Mouse (Mus musculus): ENCODE measurements around the gene Dse. TPM values are rescaled to one million over a fixed set of nuclear protein-coding genes. Genes with fewer than 3 reads are reported as not detected.
"Not testable (repeated sequence)": the region's sequence is repeated elsewhere in the genome, so short reads cannot be mapped to it uniquely, and the experiment has no call there.

The Dse gene
- total RNA-seq (2014; rRNA removed), result 12.5 and 15.2 TPM in 2 replicates
- polyA plus RNA-seq (2012; rRNA removed), result 1.9 and 4.4 TPM in 2 replicates

DNA sequence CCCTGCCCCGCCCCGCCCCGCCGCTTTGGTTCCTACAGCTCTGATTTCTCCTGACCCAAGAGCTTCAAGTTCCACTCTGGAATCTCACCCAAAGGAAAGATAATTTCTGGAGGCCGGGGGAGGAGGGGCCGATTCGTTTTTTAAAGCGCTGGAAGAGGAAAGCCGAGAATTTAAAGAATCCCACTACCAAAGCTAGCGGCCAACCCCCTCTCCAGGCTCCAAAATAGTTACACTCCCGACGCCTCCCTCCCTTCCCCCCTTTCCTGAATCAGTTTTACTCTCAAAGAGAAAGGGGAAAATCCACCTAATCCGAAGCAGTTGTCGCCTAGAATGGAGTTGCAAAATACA is at the start of gene Dse:
TSS of gene Dse (minus strand) at position 213 of the 348 bp plus-strand sequence.
- Histone ChIP-seq H3K4me3 (ENCODE audit: insufficient read depth, low read depth, low read length) (peak within 1 kb of the TSS; percentile 83), H3K27me3 (ENCODE audit: control insufficient read depth, insufficient read depth, low read length) (no peaks in the 10 kb centered on the region), H3K9ac (ENCODE audit: low read depth, low read length) (peak within 1 kb of the TSS; percentile 80), H3K79me2 (ENCODE audit: control insufficient read depth, insufficient read depth, low read length) (no peaks in the 10 kb centered on the region; the same call in 1 of the 2 replicates), H3K36me3 (ENCODE audit: control insufficient read depth, insufficient read depth, low read length) (no peaks in the 10 kb centered on the region), H3K27ac (replicated peaks; ENCODE audit: insufficient read depth, low read depth, low read length) (peak within 1 kb of the TSS; percentile 78), H3K4me1 (ENCODE audit: control insufficient read depth, insufficient read depth, low read length) (peaks cover 2% of the 10 kb centered on the region; the same call in 1 of the 2 replicates)
- TF ChIP-seq POLR2A (IDR thresholded peaks at IDR 0.05; ENCODE audit: extremely low read depth, insufficient read depth, low read length) (no peak), CTCF (IDR thresholded peaks at IDR 0.05; ENCODE audit: low read depth, low read length) (no peak)
- under 1% methylated on average over 14 of the region's 14 CpGs for WGBS
- DNase-seq (ENCODE audit: extremely low read depth, low read depth, low spot score), result peak; percentile 19

DNA sequence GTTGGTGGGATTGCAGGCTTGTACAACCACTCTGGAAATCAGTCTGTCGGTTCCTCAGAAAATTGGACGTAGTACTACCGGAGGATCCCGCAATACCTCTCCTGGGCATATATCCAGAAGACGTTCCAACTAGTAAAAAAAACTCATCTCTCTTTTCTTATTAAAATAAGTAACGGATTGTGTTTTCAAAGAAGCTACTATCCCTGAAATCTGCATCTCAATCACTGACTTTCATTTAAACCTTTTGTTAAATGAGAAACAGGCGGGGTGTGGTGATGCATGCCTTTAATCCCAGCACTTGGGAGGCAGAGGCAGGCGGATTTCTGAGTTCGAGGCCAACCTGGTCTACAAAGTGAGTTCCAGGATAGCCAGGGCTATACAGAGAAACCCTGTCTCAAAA is 45.3 kb upstream of the Dse start:
- 90% methylated on average over 9 of the region's 9 CpGs for WGBS
- H3K36me3 ChIP-seq (ENCODE audit: control insufficient read depth, insufficient read depth, low read length); DNase-seq (ENCODE audit: extremely low read depth, low read depth, low spot score); H3K4me1 ChIP-seq (ENCODE audit: control insufficient read depth, insufficient read depth, low read length); H3K79me2 ChIP-seq (ENCODE audit: control insufficient read depth, insufficient read depth, low read length); H3K4me3 ChIP-seq (ENCODE audit: insufficient read depth, low read depth, low read length); H3K9ac ChIP-seq (ENCODE audit: low read depth, low read length); H3K27ac ChIP-seq (replicated peaks; ENCODE audit: insufficient read depth, low read depth, low read length); H3K27me3 ChIP-seq (ENCODE audit: control insufficient read depth, insufficient read depth, low read length): not testable (repeated sequence)

DNA sequence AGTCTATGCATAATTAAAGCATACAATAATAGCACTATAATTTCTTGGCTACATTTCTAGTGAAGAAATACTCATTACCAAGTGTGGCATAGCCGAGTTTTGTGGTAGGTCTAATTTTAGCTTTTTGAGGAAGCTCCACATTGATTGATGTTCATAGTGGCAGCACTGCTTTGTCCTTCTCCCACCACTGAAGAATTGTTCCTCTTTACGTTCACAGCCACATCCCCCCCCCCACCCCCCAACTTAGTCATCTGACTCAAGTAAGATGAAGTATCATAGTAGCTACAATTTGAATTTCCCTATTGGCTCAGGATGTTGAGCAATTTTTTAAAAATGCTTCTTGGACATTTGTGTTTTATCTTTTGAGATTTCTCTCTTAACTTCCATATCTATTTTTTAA is 42.1 kb upstream of the Dse start:
- peaks cover 2% of the 10 kb centered on the region; the same call in 1 of the 2 replicates for H3K4me1 ChIP-seq (ENCODE audit: control insufficient read depth, insufficient read depth, low read length)
- DNase-seq (ENCODE audit: extremely low read depth, low read depth, low spot score), result peak; percentile 20
- no peak overlapping the region for H3K27ac ChIP-seq (replicated peaks; ENCODE audit: insufficient read depth, low read depth, low read length)
- no peak overlapping the region for H3K4me3 ChIP-seq (ENCODE audit: insufficient read depth, low read depth, low read length)
- H3K9ac ChIP-seq (ENCODE audit: low read depth, low read length), result no peak overlapping the region
- H3K36me3 ChIP-seq (ENCODE audit: control insufficient read depth, insufficient read depth, low read length), result no peaks in the 10 kb centered on the region
- no peak for TF ChIP-seq POLR2A (IDR thresholded peaks at IDR 0.05; ENCODE audit: extremely low read depth, insufficient read depth, low read length)
- TF ChIP-seq CTCF (IDR thresholded peaks at IDR 0.05; ENCODE audit: low read depth, low read length), result no peak
- H3K79me2 ChIP-seq (ENCODE audit: control insufficient read depth, insufficient read depth, low read length), result no peaks in the 10 kb centered on the region
- WGBS, result 45% methylated on average over 2 of the region's 2 CpGs
- no peaks in the 10 kb centered on the region for H3K27me3 ChIP-seq (ENCODE audit: control insufficient read depth, insufficient read depth, low read length)

DNA sequence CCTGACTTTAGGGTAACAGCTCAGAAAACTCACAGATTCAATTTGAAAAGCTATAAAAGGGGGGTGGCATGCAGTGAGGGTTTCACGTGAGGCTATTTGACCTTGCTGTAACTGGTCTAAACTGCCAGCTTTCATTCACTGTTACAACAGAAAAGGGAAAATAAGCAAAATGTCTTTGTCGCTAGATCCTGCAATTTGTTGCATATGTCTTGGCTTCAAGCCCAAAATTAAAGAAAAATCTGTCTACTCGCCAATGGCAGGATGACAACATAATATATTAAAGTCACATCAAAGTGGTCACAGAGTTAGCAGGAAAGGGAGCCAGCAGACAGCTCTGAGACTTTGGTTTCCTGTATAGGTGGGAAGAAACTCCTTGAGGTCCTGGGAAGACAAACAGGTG is 40.2 kb upstream of the Dse start:
- no peaks in the 10 kb centered on the region for H3K79me2 ChIP-seq (ENCODE audit: control insufficient read depth, insufficient read depth, low read length)
- no peaks in the 10 kb centered on the region for H3K36me3 ChIP-seq (ENCODE audit: control insufficient read depth, insufficient read depth, low read length)
- no peak overlapping the region for H3K27ac ChIP-seq (replicated peaks; ENCODE audit: insufficient read depth, low read depth, low read length)
- no peak for DNase-seq (ENCODE audit: extremely low read depth, low read depth, low spot score)
- no peak overlapping the region for H3K9ac ChIP-seq (ENCODE audit: low read depth, low read length)
- no peak overlapping the region for H3K4me3 ChIP-seq (ENCODE audit: insufficient read depth, low read depth, low read length)
- no peak for TF ChIP-seq CTCF (IDR thresholded peaks at IDR 0.05; ENCODE audit: low read depth, low read length)
- no peak for TF ChIP-seq POLR2A (IDR thresholded peaks at IDR 0.05; ENCODE audit: extremely low read depth, insufficient read depth, low read length)
- 47% methylated on average over 3 of the region's 3 CpGs for WGBS
- peaks cover 2% of the 10 kb centered on the region; the same call in 1 of the 2 replicates for H3K4me1 ChIP-seq (ENCODE audit: control insufficient read depth, insufficient read depth, low read length)
- H3K27me3 ChIP-seq (ENCODE audit: control insufficient read depth, insufficient read depth, low read length), result no peaks in the 10 kb centered on the region

DNA sequence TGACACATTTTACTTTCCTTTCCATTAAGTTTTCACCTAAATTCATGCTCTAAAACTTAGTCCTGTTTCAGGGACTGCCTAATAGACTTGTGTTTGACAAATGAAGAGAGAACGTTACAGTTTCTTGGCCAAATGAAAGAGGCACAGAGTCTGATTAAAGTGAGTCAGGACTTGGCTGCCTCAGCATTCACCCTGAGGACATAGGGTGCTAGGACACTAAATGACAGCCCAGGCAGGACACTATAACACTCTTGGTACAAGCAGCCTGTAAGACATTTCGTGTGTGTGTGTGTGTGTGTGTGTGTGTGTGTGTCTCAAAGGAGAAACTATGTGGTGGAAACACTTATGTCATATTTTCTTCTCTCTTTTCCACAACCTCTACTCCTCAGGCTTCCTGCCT is 38.6 kb upstream of the Dse start:
- TF ChIP-seq CTCF (IDR thresholded peaks at IDR 0.05; ENCODE audit: low read depth, low read length), result no peak
- no peak for TF ChIP-seq POLR2A (IDR thresholded peaks at IDR 0.05; ENCODE audit: extremely low read depth, insufficient read depth, low read length)
- H3K36me3 ChIP-seq (ENCODE audit: control insufficient read depth, insufficient read depth, low read length), result no peaks in the 10 kb centered on the region
- H3K79me2 ChIP-seq (ENCODE audit: control insufficient read depth, insufficient read depth, low read length), result no peaks in the 10 kb centered on the region
- H3K9ac ChIP-seq (ENCODE audit: low read depth, low read length), result no peak overlapping the region
- WGBS, result 77% methylated on average over 2 of the region's 2 CpGs
- H3K27me3 ChIP-seq (ENCODE audit: control insufficient read depth, insufficient read depth, low read length), result no peaks in the 10 kb centered on the region
- no peak overlapping the region for H3K4me3 ChIP-seq (ENCODE audit: insufficient read depth, low read depth, low read length)
- H3K4me1 ChIP-seq (ENCODE audit: control insufficient read depth, insufficient read depth, low read length), result peaks cover 2% of the 10 kb centered on the region; the same call in 1 of the 2 replicates
- DNase-seq (ENCODE audit: extremely low read depth, low read depth, low spot score), result peak; percentile 16
- no peak overlapping the region for H3K27ac ChIP-seq (replicated peaks; ENCODE audit: insufficient read depth, low read depth, low read length)

DNA sequence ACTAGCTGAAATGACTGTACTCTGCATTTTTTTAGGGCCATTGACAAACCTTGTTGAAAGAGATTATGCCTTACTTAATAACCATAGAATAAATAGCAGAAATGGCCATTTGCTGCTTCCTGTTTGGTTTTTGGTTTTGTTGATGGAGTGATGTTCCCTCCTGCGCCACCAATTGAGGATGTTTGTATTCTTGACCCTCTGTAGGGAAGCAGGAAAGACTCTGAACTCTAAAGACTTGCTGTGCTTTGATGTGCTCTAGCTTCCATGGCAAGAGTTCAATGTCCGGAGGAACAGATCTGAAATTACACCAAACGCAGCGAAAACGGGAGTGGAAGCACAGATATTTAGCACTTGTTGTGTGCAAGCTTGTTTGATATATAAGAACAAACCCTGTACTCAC is 37.2 kb upstream of the Dse start:
- Histone ChIP-seq H3K9ac (ENCODE audit: low read depth, low read length) (no peak overlapping the region), H3K27ac (replicated peaks; ENCODE audit: insufficient read depth, low read depth, low read length) (no peak overlapping the region), H3K27me3 (ENCODE audit: control insufficient read depth, insufficient read depth, low read length) (no peaks in the 10 kb centered on the region), H3K4me1 (ENCODE audit: control insufficient read depth, insufficient read depth, low read length) (peaks cover 2% of the 10 kb centered on the region; the same call in 1 of the 2 replicates), H3K4me3 (ENCODE audit: insufficient read depth, low read depth, low read length) (no peak overlapping the region), H3K36me3 (ENCODE audit: control insufficient read depth, insufficient read depth, low read length) (no peaks in the 10 kb centered on the region), H3K79me2 (ENCODE audit: control insufficient read depth, insufficient read depth, low read length) (no peaks in the 10 kb centered on the region)
- no peak for TF ChIP-seq CTCF (IDR thresholded peaks at IDR 0.05; ENCODE audit: low read depth, low read length)
- WGBS, result 40% methylated on average over 5 of the region's 5 CpGs
- DNase-seq (ENCODE audit: extremely low read depth, low read depth, low spot score), result peak; percentile 60

Data from liver, adult 2 months (tissue).